Comparison of ENCODE assay signal across 7 mouse cellular contexts in genomic region chr6:39204444-39204843, GRCm38 (mm10). TPM values are rescaled to one million over a fixed set of nuclear protein-coding genes. Genes with fewer than 3 reads are reported as not detected.
DNase-seq lines count a peak whose midpoint lies in the region; ATAC-seq and TF ChIP-seq lines count a peak whose summit lies in the region.

No protein-coding gene starts in this region.

- H3K4me2 ChIP-seq in intestine, postnatal 0 days (replicated peaks; ENCODE audit: low read depth): peak overlapping the region; percentile 85; the same call in 1 of the 2 replicates
- no peak overlapping the region for H3K4me2 ChIP-seq in intestine, embryonic 15.5 days (replicated peaks)
- peak overlapping the region; percentile 77 for H3K4me2 ChIP-seq in forebrain, embryonic 14.5 days (ENCODE audit: low read length)
- H3K4me2 ChIP-seq in midbrain, embryonic 13.5 days (replicated peaks): peak overlapping the region; percentile 25; the same call in 1 of the 2 replicates

- no peak for ATAC-seq in intestine, postnatal 0 days
- ATAC-seq in intestine, embryonic 15.5 days: no peak
- ATAC-seq in forebrain, embryonic 14.5 days: no peak
- no peak for ATAC-seq in midbrain, embryonic 13.5 days

- WGBS in intestine, postnatal 0 days: 54% methylated on average over 4 of the region's 4 CpGs
- WGBS in intestine, embryonic 15.5 days: 62% methylated on average over 4 of the region's 4 CpGs
- 67% methylated on average over 4 of the region's 4 CpGs for WGBS in forebrain, embryonic 14.5 days
- WGBS in midbrain, embryonic 13.5 days: 66% methylated on average over 4 of the region's 4 CpGs

- H3K9ac ChIP-seq in intestine, postnatal 0 days (ENCODE audit: low read depth, low read length): no peak overlapping the region
- H3K9ac ChIP-seq in intestine, embryonic 15.5 days: no peak overlapping the region
- H3K9ac ChIP-seq in forebrain, embryonic 14.5 days (ENCODE audit: low read length): no peak overlapping the region
- H3K9ac ChIP-seq in midbrain, embryonic 13.5 days (replicated peaks): no peak overlapping the region

- TF ChIP-seq CTCF in intestine, postnatal 0 days (IDR thresholded peaks at IDR 0.05; ENCODE audit: low read depth): no peak

- H3K27ac ChIP-seq in intestine, postnatal 0 days (ENCODE audit: low read depth, low read length): no peak overlapping the region
- H3K27ac ChIP-seq in intestine, embryonic 15.5 days: no peak overlapping the region
- H3K27ac ChIP-seq in forebrain, embryonic 14.5 days (ENCODE audit: low read depth, low read length): no peak overlapping the region
- no peak overlapping the region for H3K27ac ChIP-seq in midbrain, embryonic 13.5 days

- peak overlapping the region; percentile 81; the same call in 1 of the 2 replicates for H3K4me3 ChIP-seq in intestine, postnatal 0 days (ENCODE audit: low read depth, low read length)
- no peak overlapping the region for H3K4me3 ChIP-seq in intestine, embryonic 15.5 days (replicated peaks)
- 0 out of 2 replicates have a peak overlapping the region, but pooled peaks have one; percentile 63 for H3K4me3 ChIP-seq in forebrain, embryonic 14.5 days (ENCODE audit: low read depth, low read length)
- peak overlapping the region; percentile 93; the same call in 1 of the 2 replicates for H3K4me3 ChIP-seq in midbrain, embryonic 13.5 days (replicated peaks)

- no peaks in the 10 kb centered on the region for H3K27me3 ChIP-seq in intestine, postnatal 0 days (replicated peaks; ENCODE audit: control insufficient read depth, insufficient read depth, low read length)
- H3K27me3 ChIP-seq in intestine, embryonic 15.5 days (replicated peaks): no peaks in the 10 kb centered on the region
- no peaks in the 10 kb centered on the region for H3K27me3 ChIP-seq in forebrain, embryonic 14.5 days (replicated peaks; ENCODE audit: control insufficient read depth, insufficient read depth, low read length)
- no peaks in the 10 kb centered on the region for H3K27me3 ChIP-seq in midbrain, embryonic 13.5 days

- DNase-seq in adipocyte (ENCODE audit: low spot score): peak; percentile 41
- no peak for DNase-seq in forebrain, embryonic 14.5 days (ENCODE audit: low spot score)
- DNase-seq in cerebellum, adult 18-20 months: no peak
- no peak for DNase-seq in urinary bladder, adult 2 months (ENCODE audit: low spot score)

- no peaks in the 10 kb centered on the region for H3K36me3 ChIP-seq in intestine, postnatal 0 days (ENCODE audit: control insufficient read depth, insufficient read depth)
- H3K36me3 ChIP-seq in intestine, embryonic 15.5 days: no peaks in the 10 kb centered on the region
- no peaks in the 10 kb centered on the region for H3K36me3 ChIP-seq in forebrain, embryonic 14.5 days (ENCODE audit: control insufficient read depth, insufficient read depth, low read length)
- no peaks in the 10 kb centered on the region for H3K36me3 ChIP-seq in midbrain, embryonic 13.5 days

- no peaks in the 10 kb centered on the region for H3K4me1 ChIP-seq in intestine, postnatal 0 days (replicated peaks; ENCODE audit: control insufficient read depth, insufficient read depth, low read length)
- 0 out of 2 replicates have a peak, but pooled peaks cover 3% of the 10 kb centered on the region for H3K4me1 ChIP-seq in intestine, embryonic 15.5 days (replicated peaks)
- no peaks in the 10 kb centered on the region for H3K4me1 ChIP-seq in forebrain, embryonic 14.5 days (ENCODE audit: control insufficient read depth, insufficient read depth, low read length)
- peaks cover 24% of the 10 kb centered on the region for H3K4me1 ChIP-seq in midbrain, embryonic 13.5 days (replicated peaks)

- H3K9me3 ChIP-seq in intestine, postnatal 0 days (ENCODE audit: control insufficient read depth): no peaks in the 10 kb centered on the region
- no peaks in the 10 kb centered on the region for H3K9me3 ChIP-seq in intestine, embryonic 15.5 days
- H3K9me3 ChIP-seq in forebrain, embryonic 14.5 days (replicated peaks; ENCODE audit: control insufficient read depth, low read length): no peaks in the 10 kb centered on the region
- no peaks in the 10 kb centered on the region for H3K9me3 ChIP-seq in midbrain, embryonic 13.5 days

RNA-seq across cellular contexts. Expression of gene Kdm7a, which starts 2.1 kb away (rescaled TPM):
- polyA plus RNA-seq in intestine, postnatal 0 days (2015; fragmentation: Nextera tagmentation; extraction: Ambion mirVana): 2.3 and 2.9 TPM in 2 replicates
- 4.9 and 5.1 TPM in 2 replicates for polyA plus RNA-seq in intestine, embryonic 15.5 days (2015; fragmentation: Nextera tagmentation; extraction: Ambion mirVana)
- polyA plus RNA-seq in forebrain, embryonic 14.5 days (2014; fragmentation: Nextera tagmentation; extraction: Ambion mirVana): 4.7 and 5.9 TPM in 2 replicates
- polyA plus RNA-seq in midbrain, embryonic 13.5 days (2015; fragmentation: Nextera tagmentation; extraction: Ambion mirVana): 12.2 and 13.0 TPM in 2 replicates
- polyA plus RNA-seq in urinary bladder, adult 2 months (2012; rRNA removed): 7.1 and 8.7 TPM in 2 replicates
